Mouse (Mus musculus): ENCODE results near the gene Fstl5.

DNA sequence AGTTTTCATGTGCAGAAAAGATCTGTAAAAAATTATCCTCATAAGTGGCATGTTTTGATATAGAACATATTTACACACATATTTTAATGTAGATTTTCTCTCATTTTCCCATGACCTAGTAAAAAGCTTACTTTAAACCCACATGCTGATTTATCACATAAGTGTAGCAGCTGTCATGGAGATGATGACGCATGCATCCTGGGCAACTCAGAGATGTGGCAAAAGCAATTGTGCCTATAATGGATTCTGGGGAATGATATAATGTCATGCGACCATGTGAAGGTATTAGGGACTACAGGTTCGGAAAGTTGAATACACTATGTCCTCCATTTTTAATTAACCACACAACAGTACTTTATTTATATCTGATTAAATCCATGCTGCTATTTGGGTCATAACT lies 601.9 kb downstream of the Fstl5 start:
- TF ChIP-seq CTCF (IDR thresholded peaks at IDR 0.05; ENCODE audit: control insufficient read depth, insufficient read depth, low read length) (no peak), POLR2A (IDR thresholded peaks at IDR 0.05; ENCODE audit: borderline replicate concordance, control insufficient read depth, low read depth, low read length) (no peak)

Data from bone marrow, adult 2 months (tissue).